In the genomic region with DNA sequence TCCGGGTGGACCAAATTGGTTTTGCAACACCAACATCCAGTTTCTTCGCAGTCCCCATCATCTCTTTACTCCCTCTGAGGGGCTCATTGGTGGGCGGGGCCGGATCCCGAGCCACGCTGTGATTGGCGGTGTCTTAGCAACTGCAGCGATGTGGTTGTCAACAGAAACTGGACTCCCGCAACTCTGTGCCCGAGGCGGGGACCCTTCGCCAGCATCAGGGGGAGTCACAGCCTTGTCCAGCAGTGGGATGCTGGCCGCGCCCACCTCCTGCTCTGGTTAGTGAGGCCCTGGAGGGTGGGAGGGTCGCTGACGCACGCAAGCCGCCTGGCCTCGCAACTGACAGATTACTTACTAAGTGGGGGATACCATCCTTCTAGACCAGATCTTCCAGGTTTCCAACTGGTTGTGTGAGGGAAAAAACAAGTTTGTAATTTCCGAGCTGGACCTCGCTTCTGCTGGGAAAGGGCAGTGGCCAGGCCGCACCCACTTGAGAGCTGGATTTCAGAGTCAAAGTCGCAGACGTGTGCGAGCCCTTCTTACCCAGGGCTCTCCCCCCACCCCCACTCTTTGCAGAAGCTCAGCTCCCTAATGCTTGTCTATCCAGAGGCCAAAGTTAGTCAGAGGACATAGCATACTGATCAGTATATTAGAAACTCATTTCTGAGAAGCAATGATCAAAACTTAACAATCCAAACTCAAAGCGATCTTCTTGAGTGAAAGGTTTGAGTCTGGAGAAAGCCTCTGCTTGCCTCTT, we compare ENCODE assay signal across 8 mouse cellular contexts. TPM values are rescaled to one million over a fixed set of nuclear protein-coding genes. Genes with fewer than 3 reads are reported as not detected.
DNase-seq lines count a peak whose midpoint lies in the region; ATAC-seq and TF ChIP-seq lines count a peak whose summit lies in the region.

No protein-coding gene starts in this region.

- peak overlapping the region; percentile 57 for H3K4me3 ChIP-seq in forebrain, embryonic 14.5 days (ENCODE audit: low read depth, low read length)
- peak overlapping the region; percentile 58 for H3K4me3 ChIP-seq in layer of hippocampus, adult 2 months
- H3K4me3 ChIP-seq in lung, adult 2 months (replicated peaks; ENCODE audit: extremely low read depth, low read depth, low read length), result peak overlapping the region; percentile 38
- peak overlapping the region; percentile 36 for H3K4me3 ChIP-seq in neural tube, embryonic 14.5 days (ENCODE audit: low read depth, low read length)

- WGBS in forebrain, embryonic 14.5 days, result 2% methylated on average over 26 of the region's 26 CpGs
- WGBS in lung, adult 2 months, result 3% methylated on average over 26 of the region's 26 CpGs
- 3% methylated on average over 26 of the region's 26 CpGs for WGBS in neural tube, embryonic 14.5 days

- peak; percentile 99 for ATAC-seq in forebrain, embryonic 14.5 days
- peak; percentile 99 for ATAC-seq in neural tube, embryonic 14.5 days (ENCODE audit: low read depth)

- H3K36me3 ChIP-seq in forebrain, embryonic 14.5 days (ENCODE audit: control insufficient read depth, insufficient read depth, low read length), result no peaks in the 10 kb centered on the region
- no peaks in the 10 kb centered on the region for H3K36me3 ChIP-seq in neural tube, embryonic 14.5 days (ENCODE audit: control insufficient read depth, insufficient read depth, low read length)

- TF ChIP-seq POLR2A in lung, adult 2 months (IDR thresholded peaks at IDR 0.05; ENCODE audit: borderline replicate concordance, extremely low read depth, low read depth, low read length), result no peak

- intact Hi-C loops in heart, postnatal 10 days (cut with DNase I), result no loop called here

- peak; percentile 61 for DNase-seq in A20 (ENCODE audit: low read depth, low spot score)
- DNase-seq in adrenal gland, postnatal 14 days, result peak; percentile 79
- peak; percentile 91 for DNase-seq in forebrain, embryonic 14.5 days (ENCODE audit: low spot score)
- DNase-seq in heart, postnatal 10 days, result peak; percentile 79 to 84
- peak; percentile 61 to 68 for DNase-seq in layer of hippocampus, adult 2 months (ENCODE audit: low spot score in 2 of 2)
- peak; percentile 36 for DNase-seq in lung, adult 2 months
- peak; percentile 89 for DNase-seq in testis, postnatal 10 days (ENCODE audit: low spot score)

- H3K27ac ChIP-seq in forebrain, embryonic 14.5 days (ENCODE audit: low read depth, low read length), result no peak overlapping the region
- H3K27ac ChIP-seq in layer of hippocampus, adult 2 months, result peak overlapping the region; percentile 74
- no peak overlapping the region for H3K27ac ChIP-seq in neural tube, embryonic 14.5 days (ENCODE audit: low read depth, low read length)

- no peak for TF ChIP-seq CTCF in layer of hippocampus, adult 2 months (conservative IDR thresholded peaks at IDR 0.05)
- TF ChIP-seq CTCF in lung, adult 2 months (IDR thresholded peaks at IDR 0.05; ENCODE audit: insufficient read depth, low read length), result no peak

- H3K27me3 ChIP-seq in forebrain, embryonic 14.5 days (replicated peaks; ENCODE audit: control insufficient read depth, insufficient read depth, low read length), result no peaks in the 10 kb centered on the region
- H3K27me3 ChIP-seq in neural tube, embryonic 14.5 days (ENCODE audit: control insufficient read depth, insufficient read depth, low read length), result no peaks in the 10 kb centered on the region

- peak overlapping the region; percentile 72 for H3K4me2 ChIP-seq in forebrain, embryonic 14.5 days (ENCODE audit: low read length)
- H3K4me2 ChIP-seq in neural tube, embryonic 14.5 days (ENCODE audit: low read depth, low read length), result peak overlapping the region; percentile 70

- no peaks in the 10 kb centered on the region for H3K4me1 ChIP-seq in forebrain, embryonic 14.5 days (ENCODE audit: control insufficient read depth, insufficient read depth, low read length)
- no peaks in the 10 kb centered on the region for H3K4me1 ChIP-seq in lung, adult 2 months (ENCODE audit: control insufficient read depth, insufficient read depth, low read length)
- no peaks in the 10 kb centered on the region for H3K4me1 ChIP-seq in neural tube, embryonic 14.5 days (ENCODE audit: control insufficient read depth, insufficient read depth, low read length)

- no peaks in the 10 kb centered on the region for H3K9me3 ChIP-seq in forebrain, embryonic 14.5 days (replicated peaks; ENCODE audit: control insufficient read depth, low read length)
- no peaks in the 10 kb centered on the region for H3K9me3 ChIP-seq in neural tube, embryonic 14.5 days (ENCODE audit: control insufficient read depth, low read length)

- peak overlapping the region; percentile 66 for H3K9ac ChIP-seq in forebrain, embryonic 14.5 days (ENCODE audit: low read length)
- H3K9ac ChIP-seq in neural tube, embryonic 14.5 days (replicated peaks; ENCODE audit: low read depth, low read length), result peak overlapping the region; percentile 2; the same call in 1 of the 2 replicates

RNA-seq across cellular contexts. Expression of gene Vwa3b, which starts 2.9 kb away (rescaled TPM):
- total RNA-seq in adrenal gland, postnatal 14 days (2021), result 1.2 TPM in 1 of 2 replicates, not detected in the other
- polyA plus RNA-seq in forebrain, embryonic 14.5 days (2014; fragmentation: Nextera tagmentation; extraction: Ambion mirVana), result 0.90 and 1.1 TPM in 2 replicates
- under 1 TPM; 0.57 to 0.77 TPM for total RNA-seq in heart, postnatal 10 days (2021)
- 10 to 100 TPM; 21.0 to 21.9 TPM for total RNA-seq in layer of hippocampus, adult 2 months (2021)
- 1.9 and 2.4 TPM in 2 replicates for polyA plus RNA-seq in lung, adult 2 months (2012; rRNA removed)
- 0.39 and 0.85 TPM in 2 replicates for polyA plus RNA-seq in neural tube, embryonic 14.5 days (2014; fragmentation: Nextera tagmentation; extraction: Ambion mirVana)

Comparison
In these comparisons a context has a peak if more than half of its experiments do, and no peak if none do; other contexts are left out.
1. DNase-seq: peak in every context shown above with its lines; median percentile 91 in forebrain, embryonic 14.5 days; 89 in testis, postnatal 10 days; 82 in heart, postnatal 10 days; 79 in adrenal gland, postnatal 14 days; 64 in layer of hippocampus, adult 2 months; 61 in A20; 36 in lung, adult 2 months.